Mouse (Mus musculus) embryonic stem cell, embryonic (primary cell): ENCODE results near the gene Man2a2.

Experiments
- CTCF ChIA-PET, 4 experiments: fragments of 300-600 bp in 2 of 4; fragments of 350-600 bp in 2 of 4; sonication (Branson Sonifier 250); formaldehyde crosslinking; loops; one replicate each; lab custom pipeline; 2022; ENCODE audit warnings: inconsistent platforms in 2 of 4; lab: Charles Lee
- POLR2A ChIA-PET, 4 experiments: fragments of 300-600 bp in 2 of 4; fragments of 350-600 bp in 2 of 4; sonication (Branson Sonifier 250); formaldehyde crosslinking; loops; one replicate each; lab custom pipeline; 2022; ENCODE audit warnings: antibody characterized with exemption in 4 of 4, inconsistent platforms in 1 of 4; lab: Charles Lee

Man2a2 gene

GRCm38 (mm10) chr7:80371041-80371751, at the start of gene Man2a2:
Gene Man2a2, minus strand, starts transcription at chr7:80371375.
- ChIA-PET CTCF (interaction anchor here (0.6 to 1.7 kb wide), 28 partner anchors 8 to 370 kb away, joined by 3 to 10 read pairs (median 4); partner anchors contain the start of genes Hddc3 (in 4 of the 4), Rccd1 (in 1 of the 4) and Unc45a (in 1 of the 4)), POLR2A (interaction anchor here in 3 of 4 experiments (0.6 to 3.8 kb wide), 41 partner anchors 9 to 489 kb away, joined by 3 to 31 read pairs (median 4); partner anchors contain the start of genes Hddc3 (in 3 of the 3), Rccd1 (in 2 of the 3), Cib1 (in 1 of the 3) and Gdpgp1 (in 1 of the 3))

- POLR2A ChIA-PET = interaction anchor here in 3 of 4 experiments (0.7 to 4.5 kb wide), 10 partner anchors 8 to 290 kb away, joined by 3 to 27 read pairs (median 6); partner anchors contain the start of genes Furin (in 1 of the 3) and Rccd1 (in 1 of the 3)
- CTCF ChIA-PET = interaction anchor here in 3 of 4 experiments (0.6 to 2.8 kb wide), 7 partner anchors 22 to 43 kb away, joined by 3 to 7 read pairs (median 4); no protein-coding TSS in a partner anchor
Measured at GRCm38 (mm10) chr7:80420586-80420985, 49.4 kb upstream of the Man2a2 start.

GRCm38 (mm10) chr7:80419278-80419677, 48.1 kb upstream of the Man2a2 start:
- ChIA-PET CTCF (interaction anchor here (0.6 to 2.3 kb wide), 12 partner anchors 16 to 629 kb away, joined by 3 to 12 read pairs (median 4); partner anchors contain the start of gene Hddc3 (in 2 of the 4)), POLR2A (interaction anchor here in 3 of 4 experiments (0.6 to 4.5 kb wide), 34 partner anchors 9 to 1420 kb away, joined by 3 to 27 read pairs (median 4); partner anchors contain the start of genes Blm (in 2 of the 3), Furin (in 1 of the 3), Hddc3 (in 1 of the 3) and Zscan2 (in 1 of the 3))

GRCm38 (mm10) chr7:80418036-80418435, 46.9 kb upstream of the Man2a2 start:
- CTCF ChIA-PET = interaction anchor here in 2 of 4 experiments (1.4 to 2.3 kb wide), 2 partner anchors 38 to 75 kb away, joined by 3 to 7 read pairs; partner anchors contain the start of gene Hddc3 (in 1 of the 2)

GRCm38 (mm10) chr7:80417601-80418000, 46.4 kb upstream of the Man2a2 start:
- POLR2A ChIA-PET = interaction anchor here in 3 of 4 experiments (0.6 to 4.5 kb wide), 7 partner anchors 13 to 576 kb away, joined by 3 to 27 read pairs (median 3); partner anchors contain the start of genes Blm (in 1 of the 3), Fes (in 1 of the 3) and Furin (in 1 of the 3)
- CTCF ChIA-PET = no interaction called here

More at GRCm38 (mm10) chr7:80418036-80418435, 46.9 kb upstream of the Man2a2 start:
- POLR2A ChIA-PET = interaction anchor here in 3 of 4 experiments (0.6 to 4.5 kb wide), 9 partner anchors 8 to 576 kb away, joined by 3 to 27 read pairs (median 5); partner anchors contain the start of genes Fes (in 1 of the 3) and Furin (in 1 of the 3)

GRCm38 (mm10) chr7:80416969-80417368, 45.8 kb upstream of the Man2a2 start:
- POLR2A ChIA-PET = interaction anchor here in 1 of 4 experiments (1.4 to 4.5 kb wide), 2 partner anchors 12 to 118 kb away, joined by 3 to 27 read pairs; partner anchors contain the start of genes Blm and Furin
- CTCF ChIA-PET = interaction anchor here in 2 of 4 experiments (0.5 to 1.4 kb wide), 4 partner anchors 8 to 167 kb away, joined by 3 to 10 read pairs (median 3); no protein-coding TSS in a partner anchor

GRCm38 (mm10) chr7:80414303-80414855, 43.2 kb upstream of the Man2a2 start:
- ChIA-PET POLR2A (interaction anchor here in 3 of 4 experiments (0.8 to 3.9 kb wide), 4 partner anchors 7 to 120 kb away, joined by 3 to 19 read pairs (median 3); partner anchors contain the start of genes Blm (in 1 of the 3) and Furin (in 1 of the 3)), CTCF (interaction anchor here in 1 of 4 experiments (1.6 kb wide), 1 partner anchor 37 kb away, joined by 3 read pairs; no protein-coding TSS in a partner anchor)

GRCm38 (mm10) chr7:80413512-80414302, 42.5 kb upstream of the Man2a2 start:
- ChIA-PET CTCF (interaction anchor here in 1 of 4 experiments (1.6 kb wide), 1 partner anchor 36 kb away, joined by 3 read pairs; no protein-coding TSS in a partner anchor), POLR2A (interaction anchor here in 3 of 4 experiments (0.6 to 3.9 kb wide), 11 partner anchors 8 to 691 kb away, joined by 3 to 19 read pairs (median 4); partner anchors contain the start of genes Blm (in 1 of the 3) and Furin (in 1 of the 3))

GRCm38 (mm10) chr7:80412781-80413180, 41.6 kb upstream of the Man2a2 start:
- ChIA-PET POLR2A (interaction anchor here in 2 of 4 experiments (0.5 to 3.9 kb wide), 8 partner anchors 9 to 366 kb away, joined by 3 to 19 read pairs (median 3); partner anchors contain the start of gene Blm (in 1 of the 2)), CTCF (interaction anchor here in 1 of 4 experiments (0.5 kb wide), 1 partner anchor 23 kb away, joined by 6 read pairs; no protein-coding TSS in a partner anchor)

GRCm38 (mm10) chr7:80412279-80412678, 41.1 kb upstream of the Man2a2 start:
- POLR2A ChIA-PET = interaction anchor here in 1 of 4 experiments (0.5 to 3.9 kb wide), 3 partner anchors 10 to 40 kb away, joined by 3 to 19 read pairs (median 3); no protein-coding TSS in a partner anchor
- CTCF ChIA-PET = no interaction called here

- ChIA-PET POLR2A (interaction anchor here in 1 of 4 experiments (1.6 kb wide), 1 partner anchor 8 kb away, joined by 6 read pairs; no protein-coding TSS in a partner anchor), CTCF (interaction anchor here in 2 of 4 experiments (0.8 to 1.5 kb wide), 3 partner anchors 24 to 33 kb away, joined by 3 to 4 read pairs (median 3); no protein-coding TSS in a partner anchor)
Measured at GRCm38 (mm10) chr7:80410380-80410779, 39.2 kb upstream of the Man2a2 start.

- ChIA-PET POLR2A (interaction anchor here in 2 of 4 experiments (0.5 to 5.3 kb wide), 6 partner anchors 11 to 97 kb away, joined by 3 to 27 read pairs (median 3); no protein-coding TSS in a partner anchor), CTCF (interaction anchor here in 2 of 4 experiments (0.5 to 1.0 kb wide), 2 partner anchors 17 to 379 kb away, joined by 3 read pairs; no protein-coding TSS in a partner anchor)
Measured at GRCm38 (mm10) chr7:80407712-80408111, 36.5 kb upstream of the Man2a2 start.

- POLR2A ChIA-PET = interaction anchor here in 2 of 4 experiments (0.6 to 5.3 kb wide), 2 partner anchors 12 to 23 kb away, joined by 3 to 27 read pairs; no protein-coding TSS in a partner anchor
- CTCF ChIA-PET = interaction anchor here in 1 of 4 experiments (0.6 kb wide), 1 partner anchor 357 kb away, joined by 3 read pairs; no protein-coding TSS in a partner anchor
Measured at GRCm38 (mm10) chr7:80406186-80406585, 35.0 kb upstream of the Man2a2 start.

- POLR2A ChIA-PET = interaction anchor here in 3 of 4 experiments (0.6 to 5.3 kb wide), 8 partner anchors 9 to 187 kb away, joined by 3 to 27 read pairs (median 3); partner anchors contain the start of gene Blm (in 1 of the 3)
- CTCF ChIA-PET = interaction anchor here in 2 of 4 experiments (0.6 to 1.3 kb wide), 3 partner anchors 19 to 39 kb away, joined by 4 to 5 read pairs (median 4); no protein-coding TSS in a partner anchor
Measured at GRCm38 (mm10) chr7:80405188-80405695, 34.1 kb upstream of the Man2a2 start, which contains the start of gene Furin. Gene Furin, minus strand, starts transcription at chr7:80405436.

- CTCF ChIA-PET = interaction anchor here in 2 of 4 experiments (0.7 to 2.1 kb wide), 5 partner anchors 15 to 20 kb away, joined by 3 to 7 read pairs (median 4); no protein-coding TSS in a partner anchor
- POLR2A ChIA-PET = interaction anchor here in 3 of 4 experiments (0.8 to 5.3 kb wide), 12 partner anchors 10 to 274 kb away, joined by 3 to 27 read pairs (median 4); partner anchors contain the start of gene Blm (in 2 of the 3)
Measured at GRCm38 (mm10) chr7:80404101-80404894, 33.1 kb upstream of the Man2a2 start.
